Mouse (Mus musculus) megakaryocyte, adult 5-6 weeks (primary cell): Measurements from ENCODE around the gene Mynn. TPM values are rescaled to one million over a fixed set of nuclear protein-coding genes. Genes with fewer than 3 reads are reported as not detected.
A peak's percentile ranks its signal among the peaks of the same experiment; 100 is the strongest.

Source experiments
- ATAC-seq: 2 replicates; pipeline ENCODE4 v1.8.0; 2016; ENCODE audit warnings: mild to moderate bottlenecking, inconsistent platforms; ENCODE audit not compliant: poor library complexity, severe bottlenecking
- total RNA-seq, 2 experiments: library from RNA; stranded (forward) in 1 of 2; stranded (reverse) in 1 of 2; fragments of 153-499, 151-499 nt in 1 of 2; fragments of 221-1000, 200-1000 nt in 1 of 2; gene quantifications; 2 replicates each; pipeline versions ENCODE4 v1.2.3 to v1.2.4; 2015 to 2017

The Mynn gene
- total RNA-seq, 2 experiments from 2014 or later, result 18.7 to 28.4 TPM

DNA sequence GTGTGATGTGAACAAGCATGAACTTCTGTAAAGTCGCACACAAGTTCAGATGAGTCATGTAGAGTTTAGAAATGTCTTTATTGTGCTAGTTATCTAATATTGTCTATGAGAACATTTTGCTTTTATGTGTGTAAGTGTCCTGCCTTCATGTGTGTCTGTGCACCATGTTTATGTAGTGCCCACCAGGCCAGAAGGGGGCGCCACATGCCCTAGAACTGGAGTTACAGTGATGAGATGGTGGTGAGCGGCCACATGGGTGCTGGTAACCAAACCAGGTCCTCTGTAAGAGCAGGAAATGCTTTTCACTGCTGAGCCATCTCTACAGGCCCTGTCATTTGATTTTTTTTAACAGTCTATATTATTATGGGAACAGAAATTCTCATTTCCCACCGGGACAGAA, 33.8 kb downstream of the Mynn start:
- ATAC-seq, result no peak

- no peak for ATAC-seq
Observed at GRCm38 (mm10) chr3:30644207-30644606, 42.3 kb downstream of the Mynn start, which contains the start of gene Lrriq4. Lrriq4 (plus strand) TSS chr3:30644507.

DNA sequence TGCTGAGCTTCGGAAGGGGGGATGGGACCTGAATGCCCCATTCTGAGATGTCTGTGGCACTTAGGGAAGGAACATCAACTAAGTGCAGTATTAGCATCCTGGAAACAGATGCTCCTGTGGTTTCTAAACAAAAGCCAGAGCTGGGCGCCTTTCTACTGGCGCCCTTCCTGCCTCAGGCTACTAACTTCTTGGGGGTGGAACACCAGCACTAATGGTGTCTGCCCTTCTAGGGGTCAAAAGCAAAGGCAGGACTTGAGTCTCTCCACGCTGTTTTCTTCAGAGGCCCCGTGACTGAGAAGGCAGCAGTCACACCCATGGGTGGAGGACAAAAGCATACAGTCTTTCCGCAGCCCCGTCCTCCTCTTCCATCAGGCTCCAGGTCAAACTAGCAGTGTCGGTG, 44.9 kb downstream of the Mynn start:
- ATAC-seq, result no peak

GRCm38 (mm10) chr3:30647440-30648090, 45.7 kb downstream of the Mynn start, which contains the start of gene Lrrc34:
Lrrc34 (minus strand) TSS chr3:30647869.
- peak; percentile 95 for ATAC-seq

- no peak for ATAC-seq
Observed at GRCm38 (mm10) chr3:30648466-30648865, 46.6 kb downstream of the Mynn start.

DNA sequence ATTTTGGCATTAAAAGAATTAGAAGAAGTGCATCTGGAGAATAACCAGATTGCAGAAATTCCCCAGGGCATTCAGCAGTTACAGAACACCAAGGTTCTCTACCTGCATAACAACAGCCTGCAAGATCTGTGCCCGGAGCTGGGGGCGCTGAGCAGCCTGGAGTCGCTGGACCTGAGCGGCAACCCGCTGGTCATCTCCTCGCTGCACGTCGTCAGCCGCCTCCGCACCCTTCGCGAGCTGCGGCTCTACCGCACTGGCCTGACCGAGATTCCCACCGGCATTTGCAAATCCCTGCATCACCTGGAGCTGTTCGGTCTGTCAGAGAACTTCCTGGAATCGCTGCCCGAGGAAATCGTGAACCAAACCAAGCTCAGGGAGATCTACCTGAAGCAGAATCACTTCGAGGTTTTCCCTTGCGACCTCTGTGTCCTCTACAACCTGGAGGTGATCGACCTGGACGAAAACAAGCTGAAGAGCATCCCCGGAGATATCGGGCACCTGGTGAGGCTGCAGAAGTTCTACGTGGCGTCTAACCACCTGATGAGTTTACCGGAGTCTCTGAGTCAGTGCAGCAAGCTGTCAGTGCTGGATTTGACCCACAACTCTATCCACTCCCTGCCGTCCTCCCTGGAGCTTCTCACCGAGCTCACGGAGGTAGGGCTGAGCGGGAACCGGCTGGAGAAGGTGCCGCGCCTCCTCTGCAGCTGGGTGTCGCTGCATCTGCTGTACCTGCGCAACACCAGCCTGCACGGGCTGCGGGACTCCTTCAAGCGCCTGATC, 48.4 kb downstream of the Mynn start:
- 0 out of 2 replicates have a peak, but pooled peaks have one; percentile 28 for ATAC-seq

DNA sequence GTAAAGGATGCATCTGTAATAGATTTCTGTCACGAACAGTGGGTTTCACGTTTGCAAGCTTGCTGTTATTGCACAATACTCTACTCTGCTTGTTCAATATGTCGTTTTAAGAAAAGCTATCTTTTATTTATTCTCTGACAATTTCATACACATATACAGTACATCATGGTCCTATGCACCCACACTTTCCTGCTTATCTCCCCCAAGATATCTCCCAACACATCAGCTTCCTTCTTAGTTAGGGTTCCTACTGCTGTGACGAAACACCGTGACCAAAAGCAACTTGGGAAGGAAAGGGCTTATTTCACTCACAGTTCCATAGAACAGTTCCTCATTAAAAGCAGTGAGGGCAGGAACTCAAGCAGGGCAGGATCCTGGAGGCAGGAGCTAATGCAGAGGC, 54.1 kb downstream of the Mynn start:
- no peak for ATAC-seq

DNA sequence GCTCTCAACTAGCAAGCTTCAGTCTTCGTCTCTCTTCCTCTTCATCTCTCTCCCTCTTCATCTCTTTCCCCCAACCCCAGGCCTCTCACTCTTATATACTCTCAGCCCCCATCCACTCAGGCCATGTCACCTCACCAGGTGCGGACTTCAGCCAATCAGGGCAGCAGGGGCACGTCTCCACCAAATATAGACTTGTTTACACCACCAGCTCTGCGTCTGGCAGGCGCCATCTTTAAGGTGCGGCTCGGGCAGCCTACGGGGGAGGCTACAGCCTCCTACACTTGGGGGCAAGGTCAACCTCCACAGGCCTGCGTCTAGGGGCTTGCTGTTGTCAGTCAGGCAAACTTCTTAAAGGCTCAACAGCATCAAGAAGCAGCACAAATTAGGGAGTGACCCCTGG, 56.6 kb downstream of the Mynn start:
- no peak for ATAC-seq

Other genes starting within 250 kb of the Mynn start
- gene Mecom, start 54.1 kb upstream of the Mynn start, total RNA-seq (2015), result 0.07 TPM in 1 of 2 replicates, not detected in the other
- not detected in 2 replicates for gene Mecom, start 54.1 kb upstream of the Mynn start, total RNA-seq (2017)
- gene Actrt3, start 2.1 kb upstream of the Mynn start, total RNA-seq (2015), result 0.21 TPM in 1 of 2 replicates, not detected in the other
- not detected in 2 replicates for gene Actrt3, start 2.1 kb upstream of the Mynn start, total RNA-seq (2017)
- 0.09 TPM in 1 of 2 replicates, not detected in the other for gene Lrriq4, start 42.4 kb downstream of the Mynn start, total RNA-seq (2015)
- not detected in 2 replicates for gene Lrriq4, start 42.4 kb downstream of the Mynn start, total RNA-seq (2017)
- gene Lrrc34, start 45.8 kb downstream of the Mynn start, total RNA-seq (2015), result not detected in 2 replicates
- gene Lrrc34, start 45.8 kb downstream of the Mynn start, total RNA-seq (2017), result 0.08 and 0.26 TPM in 2 replicates
- gene Lrrc31, start 97.8 kb downstream of the Mynn start, total RNA-seq (2015), result not detected in 2 replicates
- not detected in 2 replicates for gene Lrrc31, start 97.8 kb downstream of the Mynn start, total RNA-seq (2017)
- gene Samd7, start 144.2 kb downstream of the Mynn start, total RNA-seq (2015), result not detected in 2 replicates
- gene Samd7, start 144.2 kb downstream of the Mynn start, total RNA-seq (2017), result not detected in 2 replicates
- 82.5 and 94.5 TPM in 2 replicates for gene Sec62, start 190.8 kb downstream of the Mynn start, total RNA-seq (2015)
- 80.5 and 83.7 TPM in 2 replicates for gene Sec62, start 190.8 kb downstream of the Mynn start, total RNA-seq (2017)